Mouse (Mus musculus): ENCODE data around the gene Tnnc2.

DNA sequence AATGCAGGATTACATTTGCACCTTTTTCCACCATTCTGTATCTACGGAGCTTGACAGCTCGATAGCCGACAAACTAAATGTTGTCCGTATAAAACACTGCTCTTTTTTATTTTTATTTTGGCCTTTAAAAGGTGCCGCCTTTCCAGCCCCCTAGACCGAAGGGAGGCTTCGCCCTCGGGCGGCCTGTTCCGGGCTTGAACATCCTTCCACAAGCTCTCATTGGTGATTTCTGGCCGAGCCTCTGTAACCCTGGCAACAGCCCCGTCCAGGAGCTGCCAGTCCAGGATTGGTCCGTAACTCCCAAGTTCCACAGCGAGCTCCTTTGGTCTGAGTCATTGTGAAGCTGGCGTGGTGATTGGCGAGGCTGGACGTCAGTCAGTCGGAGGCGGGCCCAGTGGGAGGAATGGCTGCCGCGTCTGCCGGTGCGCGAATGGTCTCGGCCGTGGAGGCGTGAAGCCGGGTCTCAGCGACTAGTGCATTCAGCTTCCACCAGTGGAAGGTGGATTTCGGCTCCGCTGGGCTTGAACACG is 42.9 kb upstream of the Tnnc2 start, which contains the start of gene Zswim1:
- TF ChIP-seq CTCF (IDR thresholded peaks at IDR 0.05; ENCODE audit: control insufficient read depth, insufficient read depth, low read length) (no peak), POLR2A (IDR thresholded peaks at IDR 0.05; ENCODE audit: borderline replicate concordance, control insufficient read depth, low read depth, low read length) (peak; percentile 78; the same call in 1 of the 2 replicates)
